Mouse (Mus musculus) urinary bladder, adult 2 months (tissue): Measurements from ENCODE around the gene Bend3. TPM values are rescaled to one million over a fixed set of nuclear protein-coding genes. Genes with fewer than 3 reads are reported as not detected.
A peak's percentile ranks its signal among the peaks of the same experiment; 100 is the strongest.

ENCODE experiments used
- DNase-seq: peaks from one replicate; pipeline ENCODE4 v3.0.0; 2022; ENCODE audit warnings: low spot score
- polyA plus RNA-seq: library from polyadenylated mRNA; depleted of rRNA; stranded (reverse); fragments of >200 nt; gene quantifications from 2 replicates; pipeline ENCODE4 v1.2.3, GENCODE M21; 2012; rRNA removed

Gene Bend3
- polyA plus RNA-seq, 1 experiment: 2.9 TPM

GRCm38 (mm10) chr10:43534382-43534781 is 55.8 kb downstream of the Bend3 start:
- no peak for DNase-seq

GRCm38 (mm10) chr10:43537652-43538051 is 59.0 kb downstream of the Bend3 start:
- no peak for DNase-seq

GRCm38 (mm10) chr10:43538831-43539230 is 60.2 kb downstream of the Bend3 start:
- DNase-seq: no peak

GRCm38 (mm10) chr10:43539746-43540310 is 61.2 kb downstream of the Bend3 start:
- no peak for DNase-seq

- DNase-seq: peak; percentile 91
These were observed 62.0 kb downstream of the Bend3 start, which contains the start of gene 1700021F05Rik for GRCm38 (mm10) chr10:43540442-43541152. Gene 1700021F05Rik, minus strand, starts transcription at chr10:43540994.

- DNase-seq: no peak
These were observed 62.5 kb downstream of the Bend3 start for GRCm38 (mm10) chr10:43541153-43541544.

- no peak for DNase-seq
These were observed 70.8 kb downstream of the Bend3 start for GRCm38 (mm10) chr10:43549411-43549810.

GRCm38 (mm10) chr10:43550923-43551322 is 72.3 kb downstream of the Bend3 start:
- no peak for DNase-seq

GRCm38 (mm10) chr10:43551388-43551787 is 72.8 kb downstream of the Bend3 start:
- no peak for DNase-seq

- no peak for DNase-seq
These were observed 79.1 kb downstream of the Bend3 start for GRCm38 (mm10) chr10:43557630-43558165.

GRCm38 (mm10) chr10:43559313-43559712 is 80.7 kb downstream of the Bend3 start:
- DNase-seq: no peak

- DNase-seq: no peak
These were observed 82.1 kb downstream of the Bend3 start for GRCm38 (mm10) chr10:43560765-43561164.

GRCm38 (mm10) chr10:43561311-43561710 is 82.7 kb downstream of the Bend3 start:
- DNase-seq: no peak

Other genes with a start within 250 kb of the Bend3 start
- gene Gm9803, start 45.3 kb downstream of the Bend3 start, polyA plus RNA-seq: 13.1 and 16.7 TPM in 2 replicates
- gene 1700021F05Rik, start 62.2 kb downstream of the Bend3 start, polyA plus RNA-seq: 21.4 and 27.3 TPM in 2 replicates
- gene Cd24a, start 99.5 kb downstream of the Bend3 start, polyA plus RNA-seq: 112 and 114 TPM in 2 replicates